Mouse (Mus musculus) kidney, adult 2 months (tissue): ENCODE data around the gene Dock2.

Experiments
- CTCF ChIP-seq: fragments of 200-500 bp; conservative IDR thresholded peaks from 2 replicates; pipeline ENCODE4 v1.5.1; 2011; ENCODE audit warnings: low read depth, mild to moderate bottlenecking, control low read depth, low read length, moderate library complexity, mixed read lengths; ENCODE audit not compliant: insufficient read depth, insufficient read length
- POLR2A ChIP-seq: fragments of 200-500 bp; IDR thresholded peaks from one replicate; pipeline ENCODE4 v1.6.1; 2011; ENCODE audit warnings: low read depth, low read length, control low read depth

DNA sequence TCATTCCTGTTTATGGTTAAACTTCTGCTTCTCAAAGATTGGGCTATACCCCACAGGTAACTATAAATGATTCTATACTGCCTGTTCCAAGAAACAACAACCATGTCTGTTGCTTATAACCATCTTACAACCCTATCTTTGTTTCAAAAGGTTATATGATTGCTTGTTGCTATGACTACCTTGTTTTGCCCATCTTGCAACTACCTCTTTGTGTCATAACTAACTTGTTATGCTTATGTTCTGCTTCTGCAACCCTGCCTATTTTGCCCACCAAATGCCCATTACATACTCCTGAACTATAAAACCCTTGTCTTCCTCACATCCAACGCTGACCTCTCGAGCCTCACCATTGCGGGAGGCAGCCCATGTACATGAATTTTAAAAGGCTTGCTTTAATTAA is 43.9 kb downstream of the Dock2 start:
- TF ChIP-seq CTCF: no peak
- no peak for TF ChIP-seq POLR2A
